Mouse (Mus musculus) cerebellum, adult 9-11 months (tissue): ENCODE results near the gene Cars2.
"Not testable (repeated sequence)": the region's sequence is repeated elsewhere in the genome, so short reads cannot be mapped to it uniquely, and the experiment has no call there.

Experiments used
- DNase-seq: peaks from one replicate; pipeline ENCODE4 v3.0.0; 2022

The Cars2 gene

DNA sequence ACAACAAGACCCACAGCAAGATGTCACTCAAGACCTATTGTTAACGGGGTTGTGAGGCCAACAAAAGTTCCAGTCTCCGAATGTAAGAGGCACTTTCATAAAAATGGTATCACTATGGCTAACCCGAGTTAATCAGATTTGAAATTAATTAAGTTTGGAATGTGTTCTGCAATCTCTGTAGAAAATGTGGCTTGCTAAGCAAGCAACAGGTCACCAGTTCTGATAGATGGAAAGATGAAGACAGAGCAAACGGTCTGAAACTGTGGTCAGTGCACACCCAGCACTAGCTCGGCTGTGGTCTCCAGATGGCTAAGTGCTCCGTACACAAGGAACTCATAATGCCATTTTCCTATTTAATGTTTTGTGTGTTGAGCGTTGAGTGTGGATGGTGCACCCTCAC, 79.9 kb downstream of the Cars2 start:
- DNase-seq: no peak

DNA sequence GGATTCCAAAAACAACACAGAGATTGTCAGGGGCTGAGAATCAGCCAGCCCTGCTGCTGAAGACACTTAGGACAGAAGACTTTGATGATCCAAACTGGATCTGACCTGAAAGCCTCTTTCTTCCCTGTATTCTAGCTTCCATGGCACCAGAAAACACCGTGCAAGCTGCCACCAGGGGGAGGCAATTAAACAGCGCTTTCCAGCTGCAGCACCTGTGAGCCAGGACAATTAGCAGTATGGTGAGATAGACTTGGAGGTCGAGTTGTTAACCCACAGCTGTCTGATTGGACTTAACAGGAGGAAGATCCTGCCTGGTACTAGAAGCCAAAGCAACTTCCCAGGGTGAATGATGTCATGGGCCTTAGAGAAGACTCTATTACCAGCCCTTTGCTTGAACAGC, 81.5 kb downstream of the Cars2 start:
- DNase-seq: no peak

DNA sequence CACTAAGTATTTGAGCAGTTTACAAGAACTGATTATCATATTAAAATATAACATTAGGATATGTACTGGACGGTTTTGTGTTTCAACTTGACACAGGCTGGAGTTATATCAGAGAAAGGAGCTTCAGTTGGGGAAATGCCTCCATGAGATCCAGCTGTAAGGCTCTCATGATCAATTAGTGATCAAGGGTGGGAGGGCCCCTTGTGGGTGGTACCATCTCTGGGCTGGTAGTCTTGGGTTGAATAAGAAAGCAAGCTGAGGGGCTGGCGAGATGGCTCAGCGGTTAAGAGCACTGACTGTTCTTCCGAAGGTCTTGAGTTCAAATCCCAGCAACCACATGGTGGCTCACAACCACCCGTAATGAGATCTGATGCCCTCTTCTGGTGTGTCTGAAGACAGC, 84.1 kb downstream of the Cars2 start:
- not testable (repeated sequence) for DNase-seq

DNA sequence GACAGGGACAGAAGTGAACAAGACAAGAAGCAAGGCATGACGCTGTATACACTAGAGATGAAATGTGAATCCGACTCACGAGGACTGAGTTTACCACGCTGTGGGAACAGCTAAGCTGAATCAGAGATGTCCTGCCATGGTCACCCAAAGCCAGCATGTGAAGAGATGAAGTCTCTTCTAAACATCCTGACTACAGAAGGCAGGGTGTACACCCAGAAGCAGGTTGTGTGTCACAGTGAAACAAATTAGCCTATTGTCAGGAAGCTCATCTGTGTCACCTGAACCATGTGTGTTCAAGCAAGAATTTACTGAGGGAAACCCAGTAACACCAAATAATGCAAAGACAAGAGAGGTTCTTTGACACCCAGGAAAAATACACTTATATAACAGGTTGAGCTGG, 85.0 kb downstream of the Cars2 start:
- no peak for DNase-seq

DNA sequence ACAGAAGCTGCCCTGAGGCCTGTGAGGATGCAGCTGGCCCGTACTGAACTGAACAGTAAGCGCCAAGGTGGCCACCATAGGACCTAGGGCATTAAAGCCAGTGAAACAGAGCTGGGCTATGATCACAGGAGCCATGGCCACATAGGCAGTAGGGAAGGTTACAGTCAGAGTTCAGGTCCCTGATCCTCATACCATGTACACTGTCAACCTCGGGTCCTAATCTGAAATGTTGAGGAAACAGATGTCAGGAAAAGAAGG, 85.9 kb downstream of the Cars2 start:
- no peak for DNase-seq
